Mouse (Mus musculus) G1E-ER4 (cell line): ENCODE measurements around the gene Cdca3. TPM values are rescaled to one million over a fixed set of nuclear protein-coding genes. Genes with fewer than 3 reads are reported as not detected.

ENCODE experiments used
- GATA1 ChIP-seq: IDR thresholded peaks from one replicate; pipeline ENCODE4 v1.8.0; 2012; ENCODE audit warnings: low read length, inconsistent platforms
- polyA plus RNA-seq: library from polyadenylated mRNA; stranded (reverse); fragments of >175 nt; gene quantifications from 2 replicates; pipeline ENCODE4 v1.2.3, GENCODE M21; 2012

Cdca3 gene
- 64.7 and 82.9 TPM in 2 replicates for polyA plus RNA-seq

GRCm38 (mm10) chr6:124828868-124829798 lies at the start of gene Cdca3, which contains the start of gene Usp5:
Gene Cdca3 (plus strand): TSS chr6:124829547.
Gene Usp5 (minus strand): TSS chr6:124829484.
- TF ChIP-seq GATA1: no peak

- no peak for TF ChIP-seq GATA1
Observed at GRCm38 (mm10) chr6:124779984-124780416, 49.3 kb upstream of the Cdca3 start.

- no peak for TF ChIP-seq GATA1
Observed at GRCm38 (mm10) chr6:124780917-124781316, 48.4 kb upstream of the Cdca3 start.

- TF ChIP-seq GATA1: no peak
Observed at GRCm38 (mm10) chr6:124782436-124782835, 46.9 kb upstream of the Cdca3 start.

- no peak for TF ChIP-seq GATA1
Observed at GRCm38 (mm10) chr6:124786756-124787420, 42.5 kb upstream of the Cdca3 start.

GRCm38 (mm10) chr6:124787722-124788121 lies 41.6 kb upstream of the Cdca3 start:
- TF ChIP-seq GATA1: no peak

GRCm38 (mm10) chr6:124789519-124789918 lies 39.8 kb upstream of the Cdca3 start:
- no peak for TF ChIP-seq GATA1

GRCm38 (mm10) chr6:124790121-124790520 lies 39.2 kb upstream of the Cdca3 start:
- no peak for TF ChIP-seq GATA1

- no peak for TF ChIP-seq GATA1
Observed at GRCm38 (mm10) chr6:124791911-124792310, 37.4 kb upstream of the Cdca3 start.

- no peak for TF ChIP-seq GATA1
Observed at GRCm38 (mm10) chr6:124795781-124796180, 33.6 kb upstream of the Cdca3 start.

GRCm38 (mm10) chr6:124796200-124796599 lies 33.1 kb upstream of the Cdca3 start:
- no peak for TF ChIP-seq GATA1

GRCm38 (mm10) chr6:124803061-124803460 lies 26.3 kb upstream of the Cdca3 start:
- TF ChIP-seq GATA1: no peak

GRCm38 (mm10) chr6:124804341-124804740 lies 25.0 kb upstream of the Cdca3 start:
- no peak for TF ChIP-seq GATA1

GRCm38 (mm10) chr6:124805341-124806321 lies 23.7 kb upstream of the Cdca3 start:
- TF ChIP-seq GATA1: no peak

GRCm38 (mm10) chr6:124806446-124807140 lies 22.8 kb upstream of the Cdca3 start:
- TF ChIP-seq GATA1: no peak
